Mouse (Mus musculus): Measurements from ENCODE around the gene Edem1. TPM values are rescaled to one million over a fixed set of nuclear protein-coding genes. Genes with fewer than 3 reads are reported as not detected.

The Edem1 gene
- polyA plus RNA-seq, 1 experiment: 41.5 TPM

Other genes starting within 250 kb of the Edem1 start
- 18.9 and 20.2 TPM in 2 replicates for gene Bhlhe40, start 168.0 kb upstream of the Edem1 start, polyA plus RNA-seq (2012; rRNA removed)
- 13.5 and 13.9 TPM in 2 replicates for gene Arl8b, start 45.5 kb upstream of the Edem1 start, polyA plus RNA-seq (2012; rRNA removed)